Mouse (Mus musculus): ENCODE measurements around the gene Obscn. TPM values are rescaled to one million over a fixed set of nuclear protein-coding genes. Genes with fewer than 3 reads are reported as not detected.

Gene Obscn
- polyA plus RNA-seq, 1 experiment from 2014 or later = 1.2 TPM

GRCm38 (mm10) chr11:59135051-59135820, 966 bp downstream of the Obscn start:
- peaks cover 74% of the 10 kb centered on the region for H3K27me3 ChIP-seq (replicated peaks; ENCODE audit: control insufficient read depth, insufficient read depth, low read length)
- H3K27ac ChIP-seq (ENCODE audit: low read depth, low read length) = no peak overlapping the region
- peak overlapping the region; percentile 37 for H3K4me2 ChIP-seq
- H3K36me3 ChIP-seq (ENCODE audit: control insufficient read depth, insufficient read depth, low read length) = no peaks in the 10 kb centered on the region
- H3K9ac ChIP-seq (ENCODE audit: low read depth, low read length) = no peak overlapping the region
- no peaks in the 10 kb centered on the region for H3K9me3 ChIP-seq (ENCODE audit: control insufficient read depth, low read length)
- H3K4me3 ChIP-seq (ENCODE audit: low read depth, low read length) = peak overlapping the region; percentile 10; the same call in 1 of the 2 replicates
- H3K4me1 ChIP-seq (replicated peaks; ENCODE audit: control insufficient read depth, insufficient read depth, low read length) = peaks cover 3% of the 10 kb centered on the region; the same call in 1 of the 2 replicates
- ATAC-seq (replicated peaks; ENCODE audit: low FRiP score) (no peak), DNase-seq (ENCODE audit: low spot score) (no peak)
- WGBS = 12% methylated on average over 55 of the region's 55 CpGs

- Histone ChIP-seq H3K36me3 (ENCODE audit: control insufficient read depth, insufficient read depth, low read length) (no peaks in the 10 kb centered on the region), H3K9ac (ENCODE audit: low read depth, low read length) (no peak overlapping the region), H3K27ac (ENCODE audit: low read depth, low read length) (no peak overlapping the region), H3K27me3 (replicated peaks; ENCODE audit: control insufficient read depth, insufficient read depth, low read length) (peaks cover 72% of the 10 kb centered on the region), H3K4me1 (replicated peaks; ENCODE audit: control insufficient read depth, insufficient read depth, low read length) (peaks cover 3% of the 10 kb centered on the region; the same call in 1 of the 2 replicates), H3K4me3 (ENCODE audit: low read depth, low read length) (no peak overlapping the region), H3K9me3 (ENCODE audit: control insufficient read depth, low read length) (no peaks in the 10 kb centered on the region), H3K4me2 (peak overlapping the region; percentile 31)
- no peak for DNase-seq (ENCODE audit: low spot score)
- 7% methylated on average over 34 of the region's 35 CpGs for WGBS
- no peak for ATAC-seq (replicated peaks; ENCODE audit: low FRiP score)
Measured at GRCm38 (mm10) chr11:59134373-59134997, 1.7 kb downstream of the Obscn start.

- Histone ChIP-seq H3K27me3 (replicated peaks; ENCODE audit: control insufficient read depth, insufficient read depth, low read length) (peaks cover 56% of the 10 kb centered on the region), H3K36me3 (ENCODE audit: control insufficient read depth, insufficient read depth, low read length) (no peaks in the 10 kb centered on the region; the same call in 1 of the 2 replicates)
Measured at GRCm38 (mm10) chr11:59132065-59132464, 4.1 kb downstream of the Obscn start.

GRCm38 (mm10) chr11:59131348-59131919, 4.8 kb downstream of the Obscn start:
- WGBS = 66% methylated on average over 18 of the region's 18 CpGs
- Histone ChIP-seq H3K9me3 (ENCODE audit: control insufficient read depth, low read length) (no peaks in the 10 kb centered on the region), H3K4me2 (no peak overlapping the region), H3K9ac (ENCODE audit: low read depth, low read length) (no peak overlapping the region), H3K36me3 (ENCODE audit: control insufficient read depth, insufficient read depth, low read length) (no peaks in the 10 kb centered on the region; the same call in 1 of the 2 replicates), H3K27ac (ENCODE audit: low read depth, low read length) (no peak overlapping the region), H3K27me3 (replicated peaks; ENCODE audit: control insufficient read depth, insufficient read depth, low read length) (peaks cover 50% of the 10 kb centered on the region), H3K4me1 (replicated peaks; ENCODE audit: control insufficient read depth, insufficient read depth, low read length) (peaks cover 3% of the 10 kb centered on the region; the same call in 1 of the 2 replicates), H3K4me3 (ENCODE audit: low read depth, low read length) (no peak overlapping the region)
- DNase-seq (ENCODE audit: low spot score) = no peak
- no peak for ATAC-seq (replicated peaks; ENCODE audit: low FRiP score)

More at GRCm38 (mm10) chr11:59132065-59132464, 4.1 kb downstream of the Obscn start:
- Histone ChIP-seq H3K27ac (ENCODE audit: low read depth, low read length) (no peak overlapping the region), H3K4me2 (no peak overlapping the region), H3K4me1 (replicated peaks; ENCODE audit: control insufficient read depth, insufficient read depth, low read length) (peaks cover 3% of the 10 kb centered on the region; the same call in 1 of the 2 replicates), H3K9me3 (ENCODE audit: control insufficient read depth, low read length) (no peaks in the 10 kb centered on the region), H3K9ac (ENCODE audit: low read depth, low read length) (no peak overlapping the region), H3K4me3 (ENCODE audit: low read depth, low read length) (no peak overlapping the region)
- no peak for ATAC-seq (replicated peaks; ENCODE audit: low FRiP score)
- 57% methylated on average over 3 of the region's 3 CpGs for WGBS
- DNase-seq (ENCODE audit: low spot score) = no peak

- Histone ChIP-seq H3K4me3 (ENCODE audit: low read depth, low read length) (no peak overlapping the region), H3K27me3 (replicated peaks; ENCODE audit: control insufficient read depth, insufficient read depth, low read length) (peaks cover 43% of the 10 kb centered on the region), H3K4me1 (replicated peaks; ENCODE audit: control insufficient read depth, insufficient read depth, low read length) (peaks cover 3% of the 10 kb centered on the region; the same call in 1 of the 2 replicates), H3K27ac (ENCODE audit: low read depth, low read length) (no peak overlapping the region), H3K36me3 (ENCODE audit: control insufficient read depth, insufficient read depth, low read length) (no peaks in the 10 kb centered on the region; the same call in 1 of the 2 replicates), H3K9me3 (ENCODE audit: control insufficient read depth, low read length) (no peaks in the 10 kb centered on the region), H3K9ac (ENCODE audit: low read depth, low read length) (no peak overlapping the region), H3K4me2 (no peak overlapping the region)
- WGBS = 78% methylated on average over 9 of the region's 9 CpGs
- DNase-seq (ENCODE audit: low spot score) = no peak
- no peak for ATAC-seq (replicated peaks; ENCODE audit: low FRiP score)
Measured at GRCm38 (mm10) chr11:59130782-59131181, 5.4 kb downstream of the Obscn start.

- no peaks in the 10 kb centered on the region for H3K36me3 ChIP-seq (ENCODE audit: control insufficient read depth, insufficient read depth, low read length)
Measured at GRCm38 (mm10) chr11:59105945-59106344, 30.3 kb downstream of the Obscn start.

GRCm38 (mm10) chr11:59102324-59102723, 33.9 kb downstream of the Obscn start:
- ATAC-seq (replicated peaks; ENCODE audit: low FRiP score) (no peak), DNase-seq (ENCODE audit: low spot score) (no peak)
- 65% methylated on average over 3 of the region's 3 CpGs for WGBS
- H3K9ac ChIP-seq (ENCODE audit: low read depth, low read length) = no peak overlapping the region
- H3K9me3 ChIP-seq (ENCODE audit: control insufficient read depth, low read length) = no peaks in the 10 kb centered on the region
- H3K27ac ChIP-seq (ENCODE audit: low read depth, low read length) = no peak overlapping the region
- H3K27me3 ChIP-seq (replicated peaks; ENCODE audit: control insufficient read depth, insufficient read depth, low read length) = no peaks in the 10 kb centered on the region
- no peaks in the 10 kb centered on the region for H3K36me3 ChIP-seq (ENCODE audit: control insufficient read depth, insufficient read depth, low read length)
- no peak overlapping the region for H3K4me2 ChIP-seq
- no peaks in the 10 kb centered on the region for H3K4me1 ChIP-seq (replicated peaks; ENCODE audit: control insufficient read depth, insufficient read depth, low read length)
- H3K4me3 ChIP-seq (ENCODE audit: low read depth, low read length) = no peak overlapping the region

More at GRCm38 (mm10) chr11:59105945-59106344, 30.3 kb downstream of the Obscn start:
- Histone ChIP-seq H3K4me3 (ENCODE audit: low read depth, low read length) (no peak overlapping the region), H3K27ac (ENCODE audit: low read depth, low read length) (no peak overlapping the region), H3K4me1 (replicated peaks; ENCODE audit: control insufficient read depth, insufficient read depth, low read length) (no peaks in the 10 kb centered on the region), H3K4me2 (no peak overlapping the region), H3K27me3 (replicated peaks; ENCODE audit: control insufficient read depth, insufficient read depth, low read length) (no peaks in the 10 kb centered on the region), H3K9ac (ENCODE audit: low read depth, low read length) (no peak overlapping the region), H3K9me3 (ENCODE audit: control insufficient read depth, low read length) (no peaks in the 10 kb centered on the region)
- ATAC-seq (replicated peaks; ENCODE audit: low FRiP score) (no peak), DNase-seq (ENCODE audit: low spot score) (no peak)
- 94% methylated on average over 5 of the region's 5 CpGs for WGBS

- DNase-seq (ENCODE audit: low spot score) = no peak
- H3K9me3 ChIP-seq (ENCODE audit: control insufficient read depth, low read length) = 0 out of 2 replicates have a peak, but pooled peaks cover 2% of the 10 kb centered on the region
- H3K4me1 ChIP-seq (replicated peaks; ENCODE audit: control insufficient read depth, insufficient read depth, low read length) = no peaks in the 10 kb centered on the region
- ATAC-seq (replicated peaks; ENCODE audit: low FRiP score) = no peak
- H3K4me3 ChIP-seq (ENCODE audit: low read depth, low read length) = no peak overlapping the region
- H3K36me3 ChIP-seq (ENCODE audit: control insufficient read depth, insufficient read depth, low read length) = no peaks in the 10 kb centered on the region
- no peak overlapping the region for H3K4me2 ChIP-seq
- H3K27ac ChIP-seq (ENCODE audit: low read depth, low read length) = no peak overlapping the region
- H3K9ac ChIP-seq (ENCODE audit: low read depth, low read length) = no peak overlapping the region
- 14% methylated on average over 2 of the region's 2 CpGs for WGBS
- no peaks in the 10 kb centered on the region for H3K27me3 ChIP-seq (replicated peaks; ENCODE audit: control insufficient read depth, insufficient read depth, low read length)
Measured at GRCm38 (mm10) chr11:59098339-59098738, 37.9 kb downstream of the Obscn start.
